Mouse (Mus musculus) bone marrow, adult 2 months (tissue): Measurements from ENCODE around the gene Adgrg1. TPM values are rescaled to one million over a fixed set of nuclear protein-coding genes. Genes with fewer than 3 reads are reported as not detected.

Experiments used
- H3K27ac ChIP-seq: fragments of 200-500 bp; 2 replicates; pipeline ENCODE4 v1.5.1; 2012; ENCODE audit warnings: low read depth, mild to moderate bottlenecking, control low read depth, inconsistent platforms, low read length; ENCODE audit not compliant: control insufficient read depth, poor library complexity, insufficient read depth
- H3K4me1 ChIP-seq: fragments of 200-500 bp; 2 replicates; pipeline ENCODE4 v1.6.1; 2011; ENCODE audit warnings: low read length; ENCODE audit not compliant: control insufficient read depth, insufficient read depth
- H3K4me3 ChIP-seq: fragments of 200-500 bp; replicated peaks from 2 replicates; pipeline ENCODE3; 2011; ENCODE audit warnings: mild to moderate bottlenecking, low read depth, low read length, control low read depth; ENCODE audit not compliant: control insufficient read depth
- CTCF ChIP-seq: fragments of 200-500 bp; IDR thresholded peaks from 2 replicates; pipeline ENCODE4 v1.5.1; 2011; ENCODE audit warnings: low read length, control low read depth; ENCODE audit not compliant: control insufficient read depth, insufficient read depth
- POLR2A ChIP-seq: fragments of 200-500 bp; IDR thresholded peaks from 2 replicates; pipeline ENCODE4 v1.6.1; 2011; ENCODE audit warnings: low read depth, mild to moderate bottlenecking, control low read depth, low read length, borderline replicate concordance; ENCODE audit not compliant: control insufficient read depth
- WGBS: fragments of 180-500 bp; shearing (Covaris S2); methylation state at CpG from one replicate; pipeline ENCODE4 v1.1.7; 2018; 5-methylcytosine and 5-hydroxymethylcytosine counted together
- polyA plus RNA-seq: library from polyadenylated mRNA; stranded (reverse); fragments of >200 nt; gene quantifications from 2 replicates; pipeline ENCODE4 v1.2.4, GENCODE M21; 2011; ENCODE audit warnings: low replicate concordance; ENCODE audit not compliant: missing spikeins, insufficient read depth, insufficient read length

Adgrg1 gene
- polyA plus RNA-seq, 1 experiment: 41.3 TPM

DNA sequence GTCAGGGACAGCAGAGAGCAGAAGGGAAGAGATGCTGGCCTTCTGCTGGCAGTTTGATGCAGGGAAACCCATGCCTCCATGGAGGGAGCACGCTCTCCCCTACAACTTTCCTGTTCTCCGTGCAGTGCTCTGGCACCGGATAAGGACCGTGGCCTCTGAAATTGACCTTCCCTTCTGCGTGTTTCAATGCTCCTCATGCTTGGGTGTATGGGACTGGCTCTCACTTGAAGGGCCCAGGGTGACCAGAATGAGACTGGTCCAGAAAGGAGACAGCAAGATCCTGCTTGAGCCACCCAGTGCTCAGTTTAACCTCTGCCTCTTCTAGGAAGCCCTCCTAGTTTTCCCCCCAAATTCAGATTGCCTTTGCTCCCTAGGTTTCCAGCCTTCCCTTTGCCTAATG, 26.6 kb downstream of the Adgrg1 start:
- no peak overlapping the region for H3K4me3 ChIP-seq
- no peak overlapping the region for H3K27ac ChIP-seq
- TF ChIP-seq CTCF: no peak
- TF ChIP-seq POLR2A: no peak
- H3K4me1 ChIP-seq: peaks cover 1% of the 10 kb centered on the region
- 38% methylated on average over 5 of the region's 5 CpGs for WGBS

DNA sequence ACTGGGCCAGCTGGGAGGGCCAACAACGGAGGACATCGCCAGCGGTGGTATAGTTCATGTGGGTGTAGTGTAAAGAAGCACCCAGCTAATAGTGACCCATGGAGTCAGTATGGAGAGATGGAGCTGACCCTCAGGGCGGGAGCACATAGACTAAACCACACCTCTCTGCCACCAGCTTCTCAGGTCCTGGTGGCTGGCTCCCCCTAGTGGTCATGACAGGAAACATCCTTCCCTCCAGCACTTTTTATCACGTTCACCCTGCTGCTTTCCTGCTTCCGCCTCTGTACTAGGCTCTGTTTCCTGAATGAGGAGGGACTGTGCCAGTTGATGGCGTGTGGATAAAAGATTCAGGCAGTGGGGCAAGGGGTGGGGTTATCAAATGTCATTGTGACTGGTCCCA, 27.1 kb downstream of the Adgrg1 start:
- H3K4me1 ChIP-seq: peaks cover 1% of the 10 kb centered on the region
- H3K27ac ChIP-seq: no peak overlapping the region
- H3K4me3 ChIP-seq: no peak overlapping the region
- WGBS: 7% methylated on average over 7 of the region's 7 CpGs
- TF ChIP-seq POLR2A (no peak), CTCF (peak; percentile 99)

DNA sequence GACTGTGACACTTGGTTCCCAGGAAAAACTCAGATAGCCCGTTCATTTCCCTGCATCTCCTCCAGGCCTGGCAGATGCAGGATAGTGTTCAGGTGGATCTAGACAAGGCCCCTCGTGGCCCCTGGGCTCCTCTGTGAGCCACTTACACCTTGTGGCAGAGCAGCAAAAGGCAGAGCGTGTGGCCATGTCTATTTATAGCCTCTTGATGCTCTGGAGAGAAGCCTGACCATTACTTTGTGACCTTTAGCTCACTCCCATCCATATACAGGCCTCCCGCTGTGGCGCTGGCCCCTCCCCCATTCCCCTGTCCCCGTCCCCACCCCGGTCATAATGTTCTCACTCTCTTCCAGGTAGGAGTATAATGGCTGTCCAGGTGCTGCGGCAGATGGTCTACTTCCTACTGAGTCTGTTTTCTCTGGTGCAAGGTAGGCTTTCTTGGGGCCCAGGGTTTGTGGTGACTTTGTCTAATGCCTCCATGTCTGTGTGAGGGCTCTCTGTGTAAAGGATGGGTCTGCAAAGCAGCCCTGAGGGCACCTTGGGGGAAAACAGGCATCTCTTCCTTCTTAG, 27.6 kb downstream of the Adgrg1 start:
- 56% methylated on average over 8 of the region's 8 CpGs for WGBS
- H3K27ac ChIP-seq: no peak overlapping the region
- H3K4me1 ChIP-seq: peaks cover 1% of the 10 kb centered on the region
- no peak overlapping the region for H3K4me3 ChIP-seq
- TF ChIP-seq CTCF (no peak), POLR2A (no peak)

DNA sequence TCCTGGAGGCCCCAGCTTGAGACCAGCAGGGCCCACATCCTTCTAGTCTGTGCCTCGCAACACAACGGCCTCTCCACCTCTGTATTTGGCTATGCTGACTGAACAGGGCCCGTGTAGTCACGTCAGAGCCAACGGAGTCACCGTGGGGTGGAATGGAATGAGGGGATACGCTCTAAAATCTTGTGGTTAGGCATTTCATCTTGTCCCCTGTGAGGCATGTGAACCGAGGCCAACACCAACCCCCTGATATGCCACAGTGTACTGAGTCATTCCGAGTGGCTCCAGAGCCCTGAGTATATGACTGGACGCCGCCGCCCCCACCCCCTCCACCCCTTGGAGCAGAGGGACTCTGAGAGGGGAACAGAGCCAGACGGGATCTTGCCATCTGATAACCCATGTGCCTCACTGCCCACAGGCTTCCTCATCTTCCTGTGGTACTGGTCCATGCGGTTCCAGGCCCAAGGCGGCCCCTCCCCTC, 37.9 kb downstream of the Adgrg1 start:
- 24% methylated on average over 15 of the region's 15 CpGs for WGBS
- H3K27ac ChIP-seq: peak overlapping the region; percentile 32; the same call in 1 of the 2 replicates
- peaks cover 7% of the 10 kb centered on the region; the same call in 1 of the 2 replicates for H3K4me1 ChIP-seq
- no peak for TF ChIP-seq CTCF
- TF ChIP-seq POLR2A: no peak
- no peak overlapping the region for H3K4me3 ChIP-seq

DNA sequence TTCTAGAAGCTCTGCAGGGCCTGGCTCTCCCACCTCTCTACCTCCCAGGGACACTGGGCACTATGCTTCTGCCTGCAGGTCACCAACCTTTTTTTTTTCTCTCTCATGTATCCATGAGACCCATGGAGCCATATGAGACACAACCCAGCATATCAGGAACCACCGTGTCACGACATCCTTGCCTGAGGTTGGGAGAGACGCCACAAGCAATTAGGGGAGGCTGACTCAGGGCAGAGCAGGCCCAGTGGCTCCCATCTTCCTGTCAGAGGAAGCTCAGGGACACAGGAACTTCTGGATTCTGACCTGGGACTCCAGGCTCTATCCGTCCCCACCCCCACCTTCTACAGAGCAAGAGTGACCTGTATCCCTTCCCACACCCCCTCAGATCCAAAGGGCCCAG, 41.3 kb downstream of the Adgrg1 start:
- Histone ChIP-seq H3K4me3 (no peak overlapping the region), H3K27ac (no peak overlapping the region), H3K4me1 (peaks cover 5% of the 10 kb centered on the region; the same call in 1 of the 2 replicates)
- WGBS: 63% methylated on average over 4 of the region's 4 CpGs
- TF ChIP-seq CTCF (no peak), POLR2A (no peak)

DNA sequence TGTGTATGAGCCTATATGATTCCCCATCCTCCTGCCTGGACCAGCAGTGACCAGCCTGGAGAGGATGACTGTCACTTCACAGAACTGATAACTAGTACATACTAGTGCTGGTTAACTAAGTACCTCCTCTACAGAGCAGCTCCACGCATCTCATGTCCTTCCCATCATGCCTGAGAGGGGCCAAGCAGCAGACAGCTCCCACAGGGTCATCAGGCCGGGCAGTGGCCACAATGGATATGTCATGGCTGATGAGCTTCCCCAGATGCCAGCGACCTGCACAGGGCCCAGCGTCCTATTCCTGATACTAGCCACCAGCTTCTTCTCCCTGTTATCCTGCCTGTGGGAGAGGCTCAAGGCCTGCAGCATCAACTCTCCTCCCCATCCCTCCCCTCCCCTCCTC, 42.1 kb downstream of the Adgrg1 start:
- TF ChIP-seq CTCF (no peak), POLR2A (no peak)
- no peak overlapping the region for H3K4me3 ChIP-seq
- 61% methylated on average over 4 of the region's 4 CpGs for WGBS
- H3K4me1 ChIP-seq: peaks cover 5% of the 10 kb centered on the region; the same call in 1 of the 2 replicates
- H3K27ac ChIP-seq: no peak overlapping the region

DNA sequence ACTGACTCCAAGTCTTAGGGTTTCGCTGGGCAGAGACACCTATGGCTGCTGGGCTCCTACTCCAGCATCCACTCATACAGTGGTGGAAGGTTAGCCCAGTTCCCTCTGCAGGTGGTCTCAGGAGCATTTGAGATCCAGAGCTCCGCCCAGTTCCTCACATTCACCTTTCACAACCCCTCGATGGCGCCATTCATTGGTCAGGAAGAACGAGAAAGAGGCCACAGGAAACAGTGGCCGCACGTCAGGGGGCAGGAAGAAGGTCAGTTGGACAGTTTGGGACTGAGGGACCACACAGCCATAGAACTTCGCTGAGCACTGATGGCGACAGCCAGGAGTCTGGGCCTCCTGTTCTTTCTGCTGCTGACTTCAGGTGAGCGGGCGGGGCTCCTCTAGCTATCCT, 42.9 kb downstream of the Adgrg1 start, which contains the start of gene Adgrg3:
Gene Adgrg3 (plus strand): TSS at position 242 of the 400 bp plus-strand sequence.
- TF ChIP-seq CTCF (no peak), POLR2A (peak; percentile 25; the same call in 1 of the 2 replicates)
- Histone ChIP-seq H3K27ac (peak within 1 kb of the TSS; percentile 68), H3K4me1 (peaks cover 5% of the 10 kb centered on the region; the same call in 1 of the 2 replicates), H3K4me3 (peak within 1 kb of the TSS; percentile 70)
- WGBS: 26% methylated on average over 11 of the region's 11 CpGs

DNA sequence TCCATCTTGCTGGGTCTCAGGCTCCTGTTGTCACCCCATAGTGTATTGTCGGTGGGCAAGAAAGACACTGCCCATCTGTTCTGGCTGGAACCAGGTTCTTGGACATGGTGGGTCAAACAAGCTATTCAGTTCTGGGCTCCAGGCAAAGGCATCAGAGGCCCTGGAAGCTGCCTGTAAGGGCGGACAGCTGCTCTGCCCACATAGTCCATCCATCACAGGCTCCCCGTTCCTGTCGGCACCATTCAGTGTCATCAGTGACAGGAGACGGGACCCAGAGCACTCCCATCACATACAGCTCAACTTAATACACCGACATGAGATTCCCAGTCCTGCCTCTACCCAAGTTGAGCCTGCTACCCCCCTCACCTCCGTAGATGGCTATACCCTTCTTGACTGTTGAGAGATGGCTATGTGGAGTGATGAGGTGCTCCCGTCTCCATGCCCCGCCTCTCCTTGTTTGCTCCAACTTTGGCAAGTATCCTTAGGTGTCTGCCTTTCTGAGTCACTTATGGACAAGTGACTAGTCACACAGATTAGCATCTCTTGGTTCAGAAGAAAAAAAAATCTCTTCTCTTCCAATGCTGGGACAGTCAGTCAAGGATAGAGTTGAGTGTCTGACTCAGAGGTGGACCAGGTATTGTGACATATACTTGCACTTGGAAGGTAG, 43.6 kb downstream of the Adgrg1 start:
- 48% methylated on average over 9 of the region's 9 CpGs for WGBS
- TF ChIP-seq POLR2A (no peak), CTCF (no peak)
- Histone ChIP-seq H3K4me3 (peak overlapping the region; percentile 70), H3K4me1 (peaks cover 5% of the 10 kb centered on the region; the same call in 1 of the 2 replicates), H3K27ac (peak overlapping the region; percentile 68)
